Mouse (Mus musculus): ENCODE results near the gene Ttc22. TPM values are rescaled to one million over a fixed set of nuclear protein-coding genes. Genes with fewer than 3 reads are reported as not detected.

Gene Ttc22
- total and polyA plus RNA-seq, 3 experiments: 0.21 TPM; not detected in 2

GRCm38 (mm10) chr4:106653051-106653450 is 30.8 kb downstream of the Ttc22 start:
- no peak overlapping the region for H3K9ac ChIP-seq (ENCODE audit: low read depth, low read length)
- H3K4me3 ChIP-seq: no peak overlapping the region
- H3K27ac ChIP-seq: no peak overlapping the region
- no peaks in the 10 kb centered on the region for H3K79me2 ChIP-seq (replicated peaks; ENCODE audit: control insufficient read depth, insufficient read depth, low read length)
- H3K4me1 ChIP-seq (ENCODE audit: control insufficient read depth, insufficient read depth, low read length): peaks cover 2% of the 10 kb centered on the region
- TF ChIP-seq EP300 (IDR thresholded peaks at IDR 0.05; ENCODE audit: insufficient read depth, low read depth, low read length): no peak
- no peak for TF ChIP-seq POLR2A (IDR thresholded peaks at IDR 0.05; ENCODE audit: insufficient read depth, low read depth, low read length)
- 91% methylated on average over 15 of the region's 15 CpGs for WGBS
- DNase-seq: no peak
- no peaks in the 10 kb centered on the region for H3K27me3 ChIP-seq (ENCODE audit: control insufficient read depth, insufficient read depth, low read length)
- no peaks in the 10 kb centered on the region for H3K36me3 ChIP-seq (ENCODE audit: control insufficient read depth, insufficient read depth, low read length)
- intact Hi-C loops (cut with DNase I): no loop called here

DNA sequence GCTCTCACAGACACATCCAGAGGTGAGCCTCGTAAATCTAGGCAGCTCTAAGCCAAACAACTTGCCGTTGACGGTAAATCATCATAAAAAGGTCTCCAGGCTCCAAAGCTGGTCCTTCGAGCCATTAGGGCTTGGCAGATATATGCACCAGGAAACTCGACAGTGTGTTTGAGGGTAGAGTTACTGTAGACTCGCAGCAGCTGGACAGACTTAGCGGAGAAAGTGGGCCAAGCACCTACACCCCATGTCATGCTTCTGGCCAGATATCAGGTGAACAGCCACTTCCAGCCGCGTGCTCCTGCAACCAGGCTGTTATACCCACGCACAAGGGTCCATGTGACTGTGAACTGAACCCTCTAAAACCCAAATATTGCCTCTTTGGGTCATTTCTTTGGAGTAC is 33.4 kb downstream of the Ttc22 start:
- Histone ChIP-seq H3K9ac (ENCODE audit: low read depth, low read length) (no peak overlapping the region), H3K27ac (no peak overlapping the region), H3K79me2 (replicated peaks; ENCODE audit: control insufficient read depth, insufficient read depth, low read length) (no peaks in the 10 kb centered on the region), H3K4me3 (no peak overlapping the region), H3K27me3 (ENCODE audit: control insufficient read depth, insufficient read depth, low read length) (no peaks in the 10 kb centered on the region), H3K36me3 (ENCODE audit: control insufficient read depth, insufficient read depth, low read length) (no peaks in the 10 kb centered on the region), H3K4me1 (ENCODE audit: control insufficient read depth, insufficient read depth, low read length) (peaks cover 2% of the 10 kb centered on the region; the same call in 1 of the 2 replicates)
- 91% methylated on average over 10 of the region's 10 CpGs for WGBS
- TF ChIP-seq POLR2A (IDR thresholded peaks at IDR 0.05; ENCODE audit: insufficient read depth, low read depth, low read length): no peak
- no peak for TF ChIP-seq EP300 (IDR thresholded peaks at IDR 0.05; ENCODE audit: insufficient read depth, low read depth, low read length)
- no peak for TF ChIP-seq CTCF (IDR thresholded peaks at IDR 0.05)
- no peak for DNase-seq
- intact Hi-C loops (cut with DNase I): no loop called here

DNA sequence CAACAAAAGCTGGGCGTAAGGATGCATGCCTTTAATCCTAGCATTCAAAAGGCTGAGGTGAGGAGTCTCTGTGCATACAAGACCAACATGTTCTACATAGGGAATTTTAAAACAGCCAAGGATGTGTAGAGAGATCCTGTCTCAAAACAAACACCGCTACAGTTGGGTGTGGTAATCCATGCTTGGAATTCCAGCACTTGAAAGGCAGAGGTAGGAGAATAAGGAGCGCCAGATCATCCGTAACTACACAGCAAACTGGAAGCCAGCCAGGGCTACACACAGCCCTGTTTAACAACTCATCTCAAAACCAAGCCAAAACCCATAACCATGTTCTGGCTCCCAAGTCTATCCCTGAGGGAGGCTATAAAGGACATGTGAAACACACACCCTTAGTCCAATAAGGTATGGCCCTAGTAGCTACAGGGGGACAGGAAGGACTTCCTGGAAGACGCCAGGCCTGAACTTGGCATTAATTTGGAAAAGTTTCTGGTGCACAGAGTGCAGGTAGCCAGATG is 41.8 kb downstream of the Ttc22 start:
- DNase-seq: no peak
- H3K27ac ChIP-seq: no peak overlapping the region
- no peaks in the 10 kb centered on the region for H3K36me3 ChIP-seq (ENCODE audit: control insufficient read depth, insufficient read depth, low read length)
- no peak for TF ChIP-seq CTCF (IDR thresholded peaks at IDR 0.05)
- no peak for TF ChIP-seq POLR2A (IDR thresholded peaks at IDR 0.05; ENCODE audit: insufficient read depth, low read depth, low read length)
- TF ChIP-seq EP300 (IDR thresholded peaks at IDR 0.05; ENCODE audit: insufficient read depth, low read depth, low read length): no peak
- intact Hi-C loops (cut with DNase I): no loop called here
- no peak overlapping the region for H3K9ac ChIP-seq (ENCODE audit: low read depth, low read length)
- H3K79me2 ChIP-seq (replicated peaks; ENCODE audit: control insufficient read depth, insufficient read depth, low read length): no peaks in the 10 kb centered on the region
- H3K4me1 ChIP-seq (ENCODE audit: control insufficient read depth, insufficient read depth, low read length): no peaks in the 10 kb centered on the region
- no peaks in the 10 kb centered on the region for H3K27me3 ChIP-seq (ENCODE audit: control insufficient read depth, insufficient read depth, low read length)
- H3K4me3 ChIP-seq: no peak overlapping the region
- WGBS: 74% methylated on average over 5 of the region's 5 CpGs

- 77% methylated on average over 6 of the region's 6 CpGs for WGBS
- no peaks in the 10 kb centered on the region for H3K79me2 ChIP-seq (replicated peaks; ENCODE audit: control insufficient read depth, insufficient read depth, low read length)
- DNase-seq: no peak
- no peak overlapping the region for H3K9ac ChIP-seq (ENCODE audit: low read depth, low read length)
- H3K36me3 ChIP-seq (ENCODE audit: control insufficient read depth, insufficient read depth, low read length): no peaks in the 10 kb centered on the region
- intact Hi-C loops (cut with DNase I): no loop called here
- H3K4me3 ChIP-seq: no peak overlapping the region
- no peaks in the 10 kb centered on the region for H3K27me3 ChIP-seq (ENCODE audit: control insufficient read depth, insufficient read depth, low read length)
- no peak for TF ChIP-seq POLR2A (IDR thresholded peaks at IDR 0.05; ENCODE audit: insufficient read depth, low read depth, low read length)
- no peak for TF ChIP-seq EP300 (IDR thresholded peaks at IDR 0.05; ENCODE audit: insufficient read depth, low read depth, low read length)
- no peak for TF ChIP-seq CTCF (IDR thresholded peaks at IDR 0.05)
- H3K27ac ChIP-seq: no peak overlapping the region
- H3K4me1 ChIP-seq (ENCODE audit: control insufficient read depth, insufficient read depth, low read length): no peaks in the 10 kb centered on the region
Measured at GRCm38 (mm10) chr4:106664697-106665096, 42.5 kb downstream of the Ttc22 start.

DNA sequence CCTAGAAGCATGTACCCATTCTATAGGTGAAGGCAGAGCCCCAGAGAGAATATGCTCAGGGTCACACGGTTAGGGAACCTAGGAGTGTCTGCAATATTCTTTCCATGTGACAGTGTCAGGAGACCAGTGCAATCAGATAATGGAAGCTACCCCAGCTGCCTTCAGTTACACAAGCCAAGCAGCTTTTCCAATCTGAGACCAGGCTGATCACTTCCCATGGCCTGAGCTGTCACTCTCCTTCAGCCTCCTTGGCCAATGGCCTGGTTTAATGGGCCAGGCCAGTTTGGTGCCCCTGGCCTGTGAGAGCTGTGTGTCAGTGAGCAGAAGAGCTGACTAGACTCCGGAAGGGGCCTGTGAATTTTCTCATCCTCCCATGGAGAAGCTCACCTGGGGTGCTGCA is 43.0 kb downstream of the Ttc22 start:
- DNase-seq: no peak
- H3K27ac ChIP-seq: no peak overlapping the region
- H3K36me3 ChIP-seq (ENCODE audit: control insufficient read depth, insufficient read depth, low read length): no peaks in the 10 kb centered on the region
- intact Hi-C loops (cut with DNase I): no loop called here
- no peak overlapping the region for H3K9ac ChIP-seq (ENCODE audit: low read depth, low read length)
- no peaks in the 10 kb centered on the region for H3K79me2 ChIP-seq (replicated peaks; ENCODE audit: control insufficient read depth, insufficient read depth, low read length)
- H3K4me1 ChIP-seq (ENCODE audit: control insufficient read depth, insufficient read depth, low read length): no peaks in the 10 kb centered on the region
- no peak for TF ChIP-seq EP300 (IDR thresholded peaks at IDR 0.05; ENCODE audit: insufficient read depth, low read depth, low read length)
- no peak for TF ChIP-seq POLR2A (IDR thresholded peaks at IDR 0.05; ENCODE audit: insufficient read depth, low read depth, low read length)
- no peak for TF ChIP-seq CTCF (IDR thresholded peaks at IDR 0.05)
- H3K4me3 ChIP-seq: no peak overlapping the region
- 81% methylated on average over 2 of the region's 2 CpGs for WGBS
- no peaks in the 10 kb centered on the region for H3K27me3 ChIP-seq (ENCODE audit: control insufficient read depth, insufficient read depth, low read length)

- Histone ChIP-seq H3K9ac (ENCODE audit: low read depth, low read length) (no peak overlapping the region), H3K79me2 (replicated peaks; ENCODE audit: control insufficient read depth, insufficient read depth, low read length) (no peaks in the 10 kb centered on the region), H3K4me3 (no peak overlapping the region), H3K27me3 (ENCODE audit: control insufficient read depth, insufficient read depth, low read length) (no peaks in the 10 kb centered on the region), H3K4me1 (ENCODE audit: control insufficient read depth, insufficient read depth, low read length) (no peaks in the 10 kb centered on the region), H3K27ac (no peak overlapping the region), H3K36me3 (ENCODE audit: control insufficient read depth, insufficient read depth, low read length) (no peaks in the 10 kb centered on the region)
- TF ChIP-seq CTCF (IDR thresholded peaks at IDR 0.05) (no peak), POLR2A (IDR thresholded peaks at IDR 0.05; ENCODE audit: insufficient read depth, low read depth, low read length) (no peak), EP300 (IDR thresholded peaks at IDR 0.05; ENCODE audit: insufficient read depth, low read depth, low read length) (no peak)
- no peak for DNase-seq
- intact Hi-C loops (cut with DNase I): no loop called here
- 91% methylated on average over 10 of the region's 10 CpGs for WGBS
Measured at GRCm38 (mm10) chr4:106665673-106666072, 43.4 kb downstream of the Ttc22 start.

Measured in heart, adult 2 months (tissue).